Mouse (Mus musculus) lung, postnatal 4 days (tissue): Measurements from ENCODE around the gene Negr1.

Experiments
- DNase-seq, 2 experiments: peaks; one replicate each; pipeline ENCODE4 v3.0.0; 2021

Negr1 gene

GRCm38 (mm10) chr3:156561524-156562423, at the start of gene Negr1:
TSS of gene Negr1 (plus strand) at chr3:156561794.
- DNase-seq: peak; percentile 49 to 73

DNA sequence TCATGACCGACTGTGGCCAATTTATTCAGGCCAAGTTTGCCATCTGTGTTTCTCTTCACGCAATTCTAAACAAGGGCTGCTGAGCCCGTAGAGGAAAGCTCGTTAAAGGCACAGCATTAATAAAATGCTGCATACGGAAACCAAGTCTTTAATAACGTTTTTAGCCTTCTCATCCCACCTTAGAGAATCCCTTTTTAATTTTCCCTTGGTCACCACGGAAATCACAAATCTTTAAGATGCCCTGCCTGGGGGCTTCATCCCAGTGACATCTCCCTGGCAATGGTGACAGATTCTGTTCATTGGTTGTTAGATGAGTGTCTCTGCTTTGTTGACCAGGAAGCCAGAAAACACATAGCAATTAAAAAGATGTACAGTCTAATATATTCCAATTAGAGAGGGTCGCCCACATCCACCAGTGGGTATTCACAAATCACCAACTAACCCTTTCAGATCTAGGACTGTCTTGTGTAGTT, 35.1 kb upstream of the Negr1 start:
- no peak for DNase-seq

DNA sequence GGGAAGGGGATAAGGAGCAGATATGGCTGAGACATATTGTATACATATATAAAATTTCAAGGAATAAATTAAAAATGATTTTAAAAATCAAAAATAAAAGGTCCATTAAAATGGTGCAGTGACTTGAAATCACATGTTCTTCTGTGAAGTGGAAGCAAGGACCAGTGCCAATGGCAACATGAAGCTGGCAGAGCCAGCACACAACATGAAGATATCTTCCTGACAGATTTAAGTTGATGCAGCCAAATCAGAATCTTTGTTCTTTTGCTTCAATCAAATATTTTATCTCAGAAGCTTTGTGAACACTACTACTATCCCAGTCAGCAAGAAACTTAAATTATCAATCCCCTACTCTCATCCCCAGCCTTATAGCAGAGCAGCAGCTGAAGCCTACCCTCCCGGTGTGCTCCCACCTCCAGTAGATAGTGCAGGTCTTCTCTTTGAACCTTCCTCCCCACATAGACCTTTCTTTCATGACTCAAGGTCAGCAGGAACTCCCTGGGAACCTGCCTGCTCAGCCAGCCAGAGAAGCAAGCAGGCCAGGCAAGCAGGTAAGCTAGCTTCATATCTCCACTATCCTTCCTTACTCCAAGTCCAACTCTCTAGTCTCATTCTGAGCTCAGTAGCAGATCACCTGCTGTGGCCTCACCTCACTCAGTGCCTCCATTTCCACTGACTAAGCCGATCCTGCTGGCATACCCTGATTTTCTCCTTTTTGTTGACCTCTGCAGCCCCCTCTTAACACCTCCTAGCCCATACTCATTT, 34.2 kb upstream of the Negr1 start:
- no peak for DNase-seq

DNA sequence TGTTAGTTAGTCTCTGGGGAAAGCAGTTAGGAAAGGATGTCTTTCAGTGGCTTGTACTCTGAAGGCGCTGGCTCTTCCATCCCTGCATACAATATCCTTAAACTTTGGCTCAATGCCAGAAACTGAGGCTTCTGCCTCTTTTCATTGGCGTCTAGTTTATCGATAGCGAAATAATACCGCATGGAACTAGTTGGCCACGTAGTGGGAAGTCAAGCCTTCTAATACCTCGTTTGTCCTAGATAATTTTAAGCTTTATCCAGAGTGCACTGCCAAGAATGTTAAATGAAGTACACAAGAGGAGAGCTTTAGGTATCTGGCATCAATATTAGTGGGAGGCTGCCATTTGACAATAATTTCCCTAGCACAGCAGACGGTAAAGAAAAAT, 2.2 kb upstream of the Negr1 start:
- DNase-seq: no peak

DNA sequence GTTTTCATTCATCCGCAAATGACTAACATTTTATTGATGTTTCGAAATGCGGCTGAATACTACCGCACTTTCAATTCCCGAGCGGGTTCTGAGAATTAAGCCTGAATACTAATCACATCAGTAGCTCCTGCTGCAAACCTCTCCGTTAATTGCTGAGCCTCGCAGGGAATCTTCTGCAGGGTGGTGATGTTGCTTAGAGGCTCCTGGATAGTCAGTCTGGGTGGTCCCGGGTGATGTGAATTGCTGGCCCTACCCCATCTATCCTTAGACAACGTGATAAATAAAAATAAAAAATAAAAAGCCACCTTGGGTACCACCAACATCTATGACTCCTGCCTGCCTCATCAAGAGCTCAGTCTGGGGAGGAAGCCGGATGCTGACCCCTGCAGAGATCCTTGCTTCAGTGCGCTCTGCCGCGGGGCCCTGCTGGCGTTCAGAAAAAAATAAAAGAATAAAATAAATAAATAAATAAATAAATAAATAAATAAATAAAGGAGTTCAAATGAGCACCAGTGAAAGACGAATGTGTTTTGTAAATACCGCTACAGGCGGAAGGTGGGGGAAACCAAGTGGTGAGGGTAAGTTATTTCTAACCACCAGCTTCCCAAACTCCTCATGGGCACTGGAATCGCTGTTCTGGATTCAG, 1.6 kb upstream of the Negr1 start:
- no peak for DNase-seq

DNA sequence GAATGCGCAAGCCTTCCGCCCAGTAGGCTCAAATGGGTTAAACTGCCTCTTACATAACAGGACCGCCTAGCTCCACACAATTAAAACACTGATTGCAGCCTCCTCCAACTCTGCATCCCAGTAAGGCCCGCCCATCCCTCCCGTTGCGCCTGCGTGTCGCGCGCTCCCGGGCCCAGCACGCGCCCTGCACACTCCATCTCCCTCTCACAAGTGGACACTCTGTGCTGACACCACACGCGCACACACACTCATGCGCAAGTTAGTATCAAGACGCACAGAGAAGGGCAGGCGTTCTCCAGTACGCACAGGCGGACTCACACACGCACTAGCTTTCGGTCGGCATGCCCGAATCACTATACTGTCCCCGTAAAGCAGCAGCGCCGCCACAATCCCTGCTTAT, 828 bp upstream of the Negr1 start:
- DNase-seq: peak; percentile 45 to 78

- DNase-seq: no peak
These were observed 811 bp downstream of the Negr1 start for GRCm38 (mm10) chr3:156562424-156562785.

- no peak for DNase-seq
These were observed 1.2 kb downstream of the Negr1 start for GRCm38 (mm10) chr3:156562796-156563195.

GRCm38 (mm10) chr3:156563353-156563752, 1.8 kb downstream of the Negr1 start:
- no peak for DNase-seq

DNA sequence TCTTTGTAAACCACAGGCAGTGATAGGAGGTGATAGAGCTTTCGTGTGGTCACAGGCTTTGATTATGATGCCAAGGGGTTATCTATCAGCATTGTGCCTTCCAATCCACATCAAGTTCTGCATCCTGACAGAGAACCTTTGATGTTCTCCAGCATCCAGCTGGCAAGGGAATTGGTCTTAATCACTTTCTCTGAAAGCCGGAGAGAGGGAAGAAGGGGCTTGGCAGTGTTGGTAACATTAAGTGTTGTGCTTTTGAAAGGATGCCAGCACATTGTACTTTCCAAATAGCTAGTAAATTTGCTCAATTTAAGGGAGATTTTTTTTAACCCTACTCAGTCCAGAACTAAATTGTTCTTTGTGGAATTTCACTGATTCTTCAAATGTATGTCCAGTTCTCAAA, 11.9 kb downstream of the Negr1 start:
- no peak for DNase-seq

- no peak for DNase-seq
These were observed 14.7 kb downstream of the Negr1 start for GRCm38 (mm10) chr3:156576292-156576691.

DNA sequence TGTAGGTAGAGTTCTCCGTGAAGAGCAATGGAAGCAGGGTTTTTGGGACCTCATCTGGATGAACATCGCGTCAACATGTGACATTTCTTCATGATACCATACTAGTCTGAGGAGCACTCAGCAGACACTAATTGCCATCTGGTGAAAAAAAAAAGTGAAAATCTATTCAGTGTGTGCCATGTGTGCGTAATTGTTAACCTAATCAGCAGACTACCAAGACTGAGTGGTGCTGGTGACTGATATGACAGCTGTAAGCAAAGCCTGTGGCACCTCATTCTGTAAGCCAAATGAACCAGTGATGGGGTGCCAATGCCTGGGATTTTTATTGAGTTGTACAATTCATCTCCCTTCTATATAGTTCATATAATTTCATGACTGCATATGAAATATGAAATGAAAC, 29.0 kb downstream of the Negr1 start:
- no peak for DNase-seq

- no peak for DNase-seq
These were observed 29.5 kb downstream of the Negr1 start for GRCm38 (mm10) chr3:156591125-156591524.

GRCm38 (mm10) chr3:156606846-156607245, 45.3 kb downstream of the Negr1 start:
- DNase-seq: no peak

GRCm38 (mm10) chr3:156619921-156620320, 58.3 kb downstream of the Negr1 start:
- DNase-seq: no peak

DNA sequence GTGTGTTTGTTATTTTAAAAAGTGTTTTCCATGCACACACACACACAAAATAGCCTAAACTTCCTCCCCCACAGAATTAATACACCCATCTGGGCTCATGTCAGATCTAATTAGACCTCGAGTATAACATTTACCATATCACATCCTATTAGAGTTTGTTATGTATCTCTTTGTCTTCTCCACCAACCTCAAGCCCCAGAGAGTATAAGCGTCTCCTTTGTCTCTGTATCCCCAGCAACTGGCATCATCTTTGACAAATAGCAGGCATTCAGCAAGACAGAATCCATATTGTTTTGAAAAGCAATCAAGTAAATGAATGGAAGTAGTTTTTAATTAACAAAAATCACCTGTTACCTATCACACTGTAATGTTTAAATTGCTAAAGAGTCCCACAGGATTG, 67.0 kb downstream of the Negr1 start:
- no peak for DNase-seq

DNA sequence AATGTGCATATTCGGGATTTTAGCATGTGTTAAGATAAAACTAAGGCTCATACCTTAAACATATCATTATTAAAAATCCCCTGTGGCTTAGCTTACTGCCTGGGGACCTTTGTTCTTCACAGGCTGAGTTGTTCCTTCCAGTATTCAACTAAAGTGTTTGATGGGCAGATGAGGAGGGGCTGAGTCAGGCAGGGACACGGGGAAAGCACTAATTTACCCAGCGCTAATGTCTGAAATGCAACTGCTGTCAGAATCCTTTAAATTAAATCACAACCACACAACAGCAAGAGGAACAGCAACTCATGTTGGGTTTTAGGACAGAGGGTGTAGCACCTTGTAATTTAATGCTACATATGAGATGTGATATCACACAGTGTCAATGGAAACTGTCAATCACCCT, 71.3 kb downstream of the Negr1 start:
- no peak for DNase-seq

DNA sequence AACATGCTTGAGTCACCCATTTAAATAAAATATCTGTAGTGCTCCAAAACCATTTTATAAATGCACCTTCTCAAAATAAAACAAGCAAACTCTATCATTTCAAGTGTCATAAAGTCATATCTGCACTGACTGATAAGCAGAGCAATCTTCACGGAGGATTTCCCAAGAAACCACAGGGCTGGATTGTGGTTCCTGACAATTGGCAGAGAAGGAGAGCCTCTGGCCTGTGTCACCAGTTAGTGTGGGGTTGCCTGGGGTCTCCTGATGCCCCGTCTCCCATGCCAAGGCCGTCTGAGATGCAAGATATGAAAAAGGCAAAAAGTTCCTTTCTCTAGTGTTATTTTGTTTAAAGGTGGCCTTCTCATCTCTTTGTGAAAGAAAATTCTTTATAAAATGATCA, 77.8 kb downstream of the Negr1 start:
- DNase-seq: no peak

GRCm38 (mm10) chr3:156643710-156644363, 82.2 kb downstream of the Negr1 start:
- DNase-seq: peak in 1 of 2 experiments; percentile 19

- DNase-seq: no peak
These were observed 86.8 kb downstream of the Negr1 start for GRCm38 (mm10) chr3:156648378-156648777.

DNA sequence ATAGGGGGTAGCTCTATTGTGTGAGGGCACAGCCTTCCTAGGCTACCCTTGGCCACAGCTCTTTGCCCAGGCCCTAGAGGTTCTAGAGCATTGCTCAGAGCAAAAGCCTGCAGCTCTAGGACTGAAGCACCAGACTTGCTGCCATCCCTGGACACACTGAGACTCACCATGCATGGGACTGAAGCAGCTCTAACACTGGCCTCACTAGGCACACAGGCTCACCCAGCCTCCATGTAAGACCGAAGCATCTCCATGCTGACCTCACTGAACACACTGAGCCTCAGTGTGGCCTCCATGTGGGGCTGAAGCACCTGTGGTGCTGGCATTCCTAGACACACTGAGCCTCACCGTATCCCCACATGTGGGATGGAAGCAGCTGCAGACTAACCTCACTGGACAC, 101.0 kb downstream of the Negr1 start:
- DNase-seq: no peak

- DNase-seq: no peak
These were observed 111.0 kb downstream of the Negr1 start for GRCm38 (mm10) chr3:156672560-156672959.

- DNase-seq: no peak
These were observed 128.5 kb downstream of the Negr1 start for GRCm38 (mm10) chr3:156690059-156690605.
